Mouse (Mus musculus) embryonic facial prominence, embryonic 13.5 days (tissue): ENCODE measurements at regions not wholly inside any gene's neighbourhood (a gene's known extent, or its start where the extent isn't known, plus 50 kb on each side); places are given as distances from the start of the nearest gene placed in this dataset.
A peak's percentile ranks its signal among the peaks of the same experiment; 100 is the strongest.

Experiments
- ATAC-seq: fragments of 200-750 bp; cut with Nextera tagmentation; 2 replicates; pipeline ENCODE4 v1.8.0; 2017; ENCODE audit warnings: low read depth; ENCODE audit not compliant: insufficient number of reproducible peaks, insufficient read depth, low FRiP score, low TSS enrichment
- H3K27ac ChIP-seq: fragments of 300-500 bp; sonication (generic); 2 replicates; pipeline ENCODE4 v1.5.1; 2015; ENCODE audit warnings: moderate library complexity, mild to moderate bottlenecking, inconsistent platforms
- H3K27me3 ChIP-seq: fragments of 300-500 bp; sonication (generic); 2 replicates; pipeline ENCODE4 v1.6.1; 2015; ENCODE audit warnings: mild to moderate bottlenecking, inconsistent platforms
- H3K36me3 ChIP-seq: fragments of 300-500 bp; sonication (generic); 2 replicates; pipeline ENCODE4 v1.6.1; 2015; ENCODE audit warnings: mild to moderate bottlenecking, inconsistent platforms
- H3K4me1 ChIP-seq: fragments of 300-500 bp; sonication (generic); 2 replicates; pipeline ENCODE4 v1.6.1; 2015; ENCODE audit warnings: inconsistent platforms
- H3K4me2 ChIP-seq: fragments of 300-500 bp; sonication (generic); 2 replicates; pipeline ENCODE4 v1.6.1; 2015; ENCODE audit warnings: moderate library complexity, mild to moderate bottlenecking, inconsistent platforms
- H3K4me3 ChIP-seq: fragments of 300-500 bp; sonication (generic); 2 replicates; pipeline ENCODE4 v1.5.1; 2015; ENCODE audit warnings: mild to moderate bottlenecking, inconsistent platforms
- H3K9ac ChIP-seq: fragments of 300-500 bp; sonication (generic); 2 replicates; pipeline ENCODE4 v1.6.1; 2015; ENCODE audit warnings: mild to moderate bottlenecking, inconsistent platforms
- H3K9me3 ChIP-seq: fragments of 300-500 bp; sonication (generic); 2 replicates; pipeline ENCODE4 v1.6.1; 2016; ENCODE audit warnings: inconsistent platforms
- WGBS: fragments of 180-500 bp; shearing (Covaris S2); methylation state at CpG from one replicate; pipeline ENCODE4 v1.1.7; 2015; ENCODE audit warnings: mixed read lengths; 5-methylcytosine and 5-hydroxymethylcytosine counted together

GRCm38 (mm10) chr10:37360985-37361384, 222.3 kb upstream of the Marcks start:
- Histone ChIP-seq H3K4me2 (no peak overlapping the region), H3K9ac (no peak overlapping the region), H3K9me3 (no peaks in the 10 kb centered on the region), H3K36me3 (no peaks in the 10 kb centered on the region), H3K27me3 (no peaks in the 10 kb centered on the region), H3K27ac (no peak overlapping the region), H3K4me3 (no peak overlapping the region), H3K4me1 (peaks cover 21% of the 10 kb centered on the region)
- WGBS = 79% methylated on average over 3 of the region's 3 CpGs
- no peak for ATAC-seq

- no peak overlapping the region for H3K4me2 ChIP-seq
- H3K4me3 ChIP-seq = no peak overlapping the region
- peaks cover 21% of the 10 kb centered on the region for H3K4me1 ChIP-seq
- no peaks in the 10 kb centered on the region for H3K27me3 ChIP-seq
- no peak for ATAC-seq
- H3K9ac ChIP-seq = no peak overlapping the region
- no peaks in the 10 kb centered on the region for H3K9me3 ChIP-seq
- H3K36me3 ChIP-seq = no peaks in the 10 kb centered on the region
- H3K27ac ChIP-seq = peak overlapping the region; percentile 52; the same call in 1 of the 2 replicates
Measured at GRCm38 (mm10) chr10:37358900-37359299, 220.2 kb upstream of the Marcks start.

GRCm38 (mm10) chr10:37358334-37358733, 219.6 kb upstream of the Marcks start:
- ATAC-seq = no peak

GRCm38 (mm10) chr10:37357304-37358060, 218.8 kb upstream of the Marcks start:
- Histone ChIP-seq H3K9me3 (no peaks in the 10 kb centered on the region), H3K27me3 (no peaks in the 10 kb centered on the region), H3K4me3 (no peak overlapping the region), H3K9ac (no peak overlapping the region), H3K36me3 (no peaks in the 10 kb centered on the region), H3K4me2 (no peak overlapping the region; the same call in 1 of the 2 replicates), H3K27ac (peak overlapping the region; percentile 52), H3K4me1 (peaks cover 21% of the 10 kb centered on the region)
- 45% methylated on average over 6 of the region's 6 CpGs for WGBS
- ATAC-seq = no peak

More at GRCm38 (mm10) chr10:37358334-37358733, 219.6 kb upstream of the Marcks start:
- Histone ChIP-seq H3K9me3 (no peaks in the 10 kb centered on the region), H3K27me3 (no peaks in the 10 kb centered on the region), H3K9ac (no peak overlapping the region), H3K4me2 (no peak overlapping the region), H3K4me1 (peaks cover 21% of the 10 kb centered on the region), H3K36me3 (no peaks in the 10 kb centered on the region), H3K27ac (peak overlapping the region; percentile 52), H3K4me3 (no peak overlapping the region)
- WGBS = 29% methylated on average over 5 of the region's 5 CpGs

- H3K27ac ChIP-seq = no peak overlapping the region
- ATAC-seq = no peak
- 69% methylated on average over 1 of the region's 1 CpGs for WGBS
- no peak overlapping the region for H3K9ac ChIP-seq
- H3K4me3 ChIP-seq = no peak overlapping the region
- no peaks in the 10 kb centered on the region for H3K9me3 ChIP-seq
- no peak overlapping the region for H3K4me2 ChIP-seq
- H3K36me3 ChIP-seq = no peaks in the 10 kb centered on the region
- H3K4me1 ChIP-seq = peaks cover 9% of the 10 kb centered on the region; the same call in 1 of the 2 replicates
- no peaks in the 10 kb centered on the region for H3K27me3 ChIP-seq
Measured at GRCm38 (mm10) chr10:37349261-37349660, 210.5 kb upstream of the Marcks start.

GRCm38 (mm10) chr10:37348416-37348815, 209.7 kb upstream of the Marcks start:
- no peak overlapping the region for H3K4me2 ChIP-seq
- ATAC-seq = no peak
- H3K27ac ChIP-seq = peak overlapping the region; percentile 68
- no peaks in the 10 kb centered on the region for H3K27me3 ChIP-seq
- no peak overlapping the region for H3K9ac ChIP-seq
- no peaks in the 10 kb centered on the region for H3K36me3 ChIP-seq
- H3K9me3 ChIP-seq = no peaks in the 10 kb centered on the region
- no peak overlapping the region for H3K4me3 ChIP-seq
- WGBS = 25% methylated on average over 3 of the region's 3 CpGs
- H3K4me1 ChIP-seq = peaks cover 9% of the 10 kb centered on the region; the same call in 1 of the 2 replicates

GRCm38 (mm10) chr10:37347661-37348060, 208.9 kb upstream of the Marcks start:
- ATAC-seq = no peak
- Histone ChIP-seq H3K27ac (no peak overlapping the region), H3K4me3 (no peak overlapping the region), H3K9ac (no peak overlapping the region), H3K27me3 (no peaks in the 10 kb centered on the region), H3K4me2 (no peak overlapping the region), H3K9me3 (no peaks in the 10 kb centered on the region), H3K36me3 (no peaks in the 10 kb centered on the region), H3K4me1 (peaks cover 9% of the 10 kb centered on the region; the same call in 1 of the 2 replicates)
- 81% methylated on average over 3 of the region's 3 CpGs for WGBS

GRCm38 (mm10) chr10:37342675-37343074, 204.0 kb upstream of the Marcks start:
- ATAC-seq = no peak
- H3K27ac ChIP-seq = no peak overlapping the region
- no peaks in the 10 kb centered on the region for H3K9me3 ChIP-seq
- H3K4me1 ChIP-seq = 0 out of 2 replicates have a peak, but pooled peaks cover under 1% of the 10 kb centered on the region
- H3K27me3 ChIP-seq = no peaks in the 10 kb centered on the region
- H3K9ac ChIP-seq = no peak overlapping the region
- no peaks in the 10 kb centered on the region for H3K36me3 ChIP-seq
- no peak overlapping the region for H3K4me2 ChIP-seq
- H3K4me3 ChIP-seq = no peak overlapping the region

- Histone ChIP-seq H3K27me3 (no peaks in the 10 kb centered on the region), H3K4me2 (no peak overlapping the region), H3K4me3 (no peak overlapping the region), H3K9me3 (no peaks in the 10 kb centered on the region), H3K4me1 (peaks cover 3% of the 10 kb centered on the region; the same call in 1 of the 2 replicates), H3K27ac (no peak overlapping the region), H3K36me3 (no peaks in the 10 kb centered on the region), H3K9ac (no peak overlapping the region)
- no peak for ATAC-seq
- WGBS = 87% methylated on average over 3 of the region's 3 CpGs
Measured at GRCm38 (mm10) chr10:37339658-37340057, 200.9 kb upstream of the Marcks start.

- Histone ChIP-seq H3K4me1 (peaks cover 3% of the 10 kb centered on the region; the same call in 1 of the 2 replicates), H3K36me3 (no peaks in the 10 kb centered on the region), H3K4me3 (no peak overlapping the region), H3K27me3 (no peaks in the 10 kb centered on the region), H3K9ac (no peak overlapping the region), H3K9me3 (no peaks in the 10 kb centered on the region), H3K27ac (no peak overlapping the region), H3K4me2 (no peak overlapping the region)
- ATAC-seq = no peak
- 63% methylated on average over 4 of the region's 4 CpGs for WGBS
Measured at GRCm38 (mm10) chr10:37338073-37338912, 199.6 kb upstream of the Marcks start.

GRCm38 (mm10) chr10:37337172-37337620, 198.5 kb upstream of the Marcks start:
- no peak overlapping the region for H3K27ac ChIP-seq
- no peaks in the 10 kb centered on the region for H3K27me3 ChIP-seq
- ATAC-seq = no peak
- H3K4me3 ChIP-seq = no peak overlapping the region
- H3K4me2 ChIP-seq = no peak overlapping the region
- peaks cover 3% of the 10 kb centered on the region; the same call in 1 of the 2 replicates for H3K4me1 ChIP-seq
- H3K36me3 ChIP-seq = no peaks in the 10 kb centered on the region
- WGBS = 19% methylated on average over 3 of the region's 3 CpGs
- no peak overlapping the region for H3K9ac ChIP-seq
- H3K9me3 ChIP-seq = no peaks in the 10 kb centered on the region
